Mouse (Mus musculus) kidney, adult 9 months (tissue): ENCODE measurements at regions not wholly inside any gene's neighbourhood (a gene's known extent, or its start where the extent isn't known, plus 50 kb on each side); places are given as distances from the start of the nearest gene placed in this dataset.
A peak's percentile ranks its signal among the peaks of the same experiment; 100 is the strongest.

Source experiments
- DNase-seq: peaks from one replicate; pipeline ENCODE4 v3.0.0; 2022

DNA sequence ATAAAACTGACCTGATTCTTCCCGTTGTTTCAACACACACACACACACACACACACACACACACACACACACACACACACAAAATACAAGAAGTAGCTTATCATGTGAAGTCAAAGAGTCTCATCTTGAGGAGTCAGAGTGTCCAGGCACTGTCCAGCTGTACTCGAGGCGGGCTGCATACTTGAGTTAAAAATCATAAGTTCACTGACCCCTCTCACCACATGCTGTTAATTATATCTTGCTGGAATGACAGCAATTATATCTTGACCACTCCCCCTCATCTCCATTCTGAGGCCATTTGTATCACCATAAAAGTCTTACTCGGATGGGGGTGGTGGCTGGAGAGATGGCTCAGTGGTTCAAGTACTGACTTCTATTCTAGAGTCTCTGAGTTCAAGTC, 58.5 kb upstream of the P3h2 start:
- peak; percentile 55 for DNase-seq

GRCm38 (mm10) chr16:26163401-26163800, 57.8 kb upstream of the P3h2 start:
- DNase-seq = no peak

- no peak for DNase-seq
These were observed 52.0 kb upstream of the P3h2 start for GRCm38 (mm10) chr16:26157606-26158005.
